Comparison of ENCODE assay signal across 9 mouse cellular contexts in the genomic region with DNA sequence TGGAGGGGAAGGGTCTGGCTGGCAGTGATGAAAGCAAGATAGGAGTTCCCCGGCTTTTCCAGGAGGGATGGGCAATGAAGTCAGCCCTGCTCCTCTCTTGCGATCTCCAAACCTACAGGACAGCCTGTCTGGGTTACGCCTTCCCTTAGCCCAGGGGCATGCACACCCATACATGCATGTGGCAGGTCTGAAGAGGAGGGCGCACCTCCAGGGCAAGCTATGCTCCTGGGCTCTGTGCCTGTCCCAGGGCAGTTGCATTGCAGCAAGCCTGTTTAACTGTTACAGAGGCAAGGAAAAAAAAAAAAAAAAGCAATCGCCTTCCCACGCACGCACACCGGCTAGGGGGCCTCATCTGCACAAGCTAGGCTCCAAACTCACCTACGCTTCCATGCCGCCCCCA.
A peak's percentile ranks its signal among the peaks of the same experiment; 100 is the strongest.
DNase-seq lines count a peak whose midpoint lies in the region; ATAC-seq and TF ChIP-seq lines count a peak whose summit lies in the region.
"Had no signal": no experiment of that assay in that cellular context is flagged by ENCODE, and none has a peak within 500 bp of the region (broad histone marks: within the 10 kb centered on the region; RNA-seq: fewer than 3 reads in every experiment).

No protein-coding gene starts in this region.

- ATAC-seq in heart, embryonic 14.5 days (ENCODE audit: insufficient number of reproducible peaks, insufficient read depth, low FRiP score, low read depth) = no peak
- peak; percentile 13; the same call in 1 of the 2 replicates for ATAC-seq in forebrain, embryonic 16.5 days
- ATAC-seq in limb, embryonic 11.5 days (ENCODE audit: insufficient number of reproducible peaks, low FRiP score, low TSS enrichment, low read depth) = no peak
- no peak; the same call in 1 of the 2 replicates for ATAC-seq in granulocyte monocyte progenitor cell, adult 5-6 weeks (replicated peaks; ENCODE audit: poor library complexity, severe bottlenecking)

- no peaks in the 10 kb centered on the region for H3K4me1 ChIP-seq in heart, embryonic 14.5 days (ENCODE audit: control insufficient read depth in 2 of 2, insufficient read depth in 2 of 2, low read length in 2 of 2)
- H3K4me1 ChIP-seq in bone marrow, adult 2 months (ENCODE audit: control insufficient read depth, insufficient read depth, low read length) = no peaks in the 10 kb centered on the region
- 0 out of 2 replicates have a peak, but pooled peaks cover 3% of the 10 kb centered on the region for H3K4me1 ChIP-seq in forebrain, embryonic 16.5 days (replicated peaks; ENCODE audit: control insufficient read depth, insufficient read depth, low read length)
- 0 out of 2 replicates have a peak, but pooled peaks cover 2% of the 10 kb centered on the region for H3K4me1 ChIP-seq in limb, embryonic 11.5 days (ENCODE audit: control insufficient read depth, insufficient read depth, low read length)
- no peaks in the 10 kb centered on the region; the same call in none of the 2 replicates for H3K4me1 ChIP-seq in olfactory bulb, adult 2 months (ENCODE audit: control insufficient read depth, insufficient read depth, low read length)

- H3K36me3 ChIP-seq in heart, embryonic 14.5 days (ENCODE audit: control insufficient read depth, insufficient read depth, low read length) = no peaks in the 10 kb centered on the region
- H3K36me3 ChIP-seq in forebrain, embryonic 16.5 days (ENCODE audit: control insufficient read depth, insufficient read depth) = no peaks in the 10 kb centered on the region
- no peaks in the 10 kb centered on the region for H3K36me3 ChIP-seq in limb, embryonic 11.5 days (ENCODE audit: control insufficient read depth, insufficient read depth, low read length)

- peak overlapping the region in 1 of 2 experiments; percentile 61; a peak in 1 of 4 replicates for H3K27ac ChIP-seq in heart, embryonic 14.5 days (replicated peaks in 1 of 2; ENCODE audit: control insufficient read depth in 1 of 2, insufficient read depth in 1 of 2, low read depth in 2 of 2, low read length in 2 of 2)
- H3K27ac ChIP-seq in bone marrow, adult 2 months (ENCODE audit: control insufficient read depth, insufficient read depth, low read depth, low read length, poor library complexity) = no peak overlapping the region
- no peak overlapping the region for H3K27ac ChIP-seq in forebrain, embryonic 16.5 days (ENCODE audit: low read length)
- H3K27ac ChIP-seq in limb, embryonic 11.5 days (replicated peaks; ENCODE audit: low read depth, low read length) = no peak overlapping the region
- H3K27ac ChIP-seq in olfactory bulb, adult 2 months (ENCODE audit: insufficient read depth, low read depth, low read length) = no peak overlapping the region
- H3K27ac ChIP-seq: macrophage had no signal

- WGBS in heart, embryonic 14.5 days = 26% methylated on average over 10 of the region's 10 CpGs
- 19% methylated on average over 10 of the region's 10 CpGs for WGBS in bone marrow, adult 2 months
- 32% methylated on average over 9 of the region's 10 CpGs for WGBS in forebrain, embryonic 16.5 days
- WGBS in limb, embryonic 11.5 days = 28% methylated on average over 10 of the region's 10 CpGs
- WGBS in olfactory bulb, adult 2 months = 20% methylated on average over 10 of the region's 10 CpGs

- peak overlapping the region; percentile 74 for H3K9ac ChIP-seq in heart, embryonic 14.5 days (ENCODE audit: low read length)
- peak overlapping the region; percentile 64; the same call in 1 of the 2 replicates for H3K9ac ChIP-seq in forebrain, embryonic 16.5 days (replicated peaks; ENCODE audit: low read depth, low read length)
- no peak overlapping the region for H3K9ac ChIP-seq in limb, embryonic 11.5 days (ENCODE audit: low read length)

- no peak for DNase-seq in heart, adult 8-10 months (ENCODE audit: low spot score)
- DNase-seq in limb, embryonic 11.5 days (ENCODE audit: low spot score) = peak; percentile 30
- no peak for DNase-seq in lung, postnatal 25 days (ENCODE audit: low spot score)

- peak overlapping the region; percentile 63 to 84 for H3K4me3 ChIP-seq in heart, embryonic 14.5 days (ENCODE audit: control insufficient read depth in 1 of 2, insufficient read depth in 1 of 2, low read depth in 1 of 2, low read length in 2 of 2)
- H3K4me3 ChIP-seq in bone marrow, adult 2 months (replicated peaks; ENCODE audit: control insufficient read depth, low read depth, low read length) = peak overlapping the region; percentile 18
- peak overlapping the region; percentile 62 for H3K4me3 ChIP-seq in forebrain, embryonic 16.5 days (replicated peaks; ENCODE audit: low read length)
- peak overlapping the region; percentile 43 for H3K4me3 ChIP-seq in limb, embryonic 11.5 days (ENCODE audit: low read depth, low read length)
- peak overlapping the region; percentile 57 for H3K4me3 ChIP-seq in olfactory bulb, adult 2 months (ENCODE audit: insufficient read depth, low read depth, low read length)

- TF ChIP-seq CTCF in bone marrow, adult 2 months (IDR thresholded peaks at IDR 0.05; ENCODE audit: control insufficient read depth, insufficient read depth, low read length) = no peak
- no peak for TF ChIP-seq CTCF in olfactory bulb, adult 2 months (IDR thresholded peaks at IDR 0.05; ENCODE audit: insufficient read depth, low read depth, low read length)

- H3K9me3 ChIP-seq in heart, embryonic 14.5 days (ENCODE audit: control insufficient read depth, low read length) = no peaks in the 10 kb centered on the region
- no peaks in the 10 kb centered on the region for H3K9me3 ChIP-seq in forebrain, embryonic 16.5 days (ENCODE audit: control insufficient read depth, low read length)
- H3K9me3 ChIP-seq in limb, embryonic 11.5 days (ENCODE audit: control insufficient read depth, low read length) = no peaks in the 10 kb centered on the region

- TF ChIP-seq POLR2A in bone marrow, adult 2 months (IDR thresholded peaks at IDR 0.05; ENCODE audit: borderline replicate concordance, control insufficient read depth, low read depth, low read length) = no peak
- TF ChIP-seq POLR2A in olfactory bulb, adult 2 months (IDR thresholded peaks at IDR 0.05; ENCODE audit: insufficient read depth, low read depth, low read length) = no peak

- H3K4me2 ChIP-seq in heart, embryonic 14.5 days (ENCODE audit: low read length) = peak overlapping the region; percentile 68
- peak overlapping the region; percentile 65 for H3K4me2 ChIP-seq in forebrain, embryonic 16.5 days (ENCODE audit: low read length)
- peak overlapping the region; percentile 65 for H3K4me2 ChIP-seq in limb, embryonic 11.5 days (ENCODE audit: low read depth, severe bottlenecking)

- no peaks in the 10 kb centered on the region for H3K27me3 ChIP-seq in heart, embryonic 14.5 days (ENCODE audit: control insufficient read depth, insufficient read depth, low read length)
- H3K27me3 ChIP-seq in forebrain, embryonic 16.5 days (replicated peaks; ENCODE audit: control insufficient read depth, insufficient read depth, low read length) = no peaks in the 10 kb centered on the region
- peaks cover 4% of the 10 kb centered on the region for H3K27me3 ChIP-seq in limb, embryonic 11.5 days (ENCODE audit: control insufficient read depth, insufficient read depth, low read length)

Comparison
In these comparisons a context has a peak if more than half of its experiments do, and no peak if none do; other contexts are left out.
1. H3K4me3 ChIP-seq: peak in every context shown above with its lines; median percentile 74 in heart, embryonic 14.5 days; 62 in forebrain, embryonic 16.5 days; 57 in olfactory bulb, adult 2 months; 43 in limb, embryonic 11.5 days; 18 in bone marrow, adult 2 months.